In genomic region chr7:99421006-99421405, GRCm38 (mm10) we compare ENCODE assay signal across 19 mouse cellular contexts. TPM values are rescaled to one million over a fixed set of nuclear protein-coding genes. Genes with fewer than 3 reads are reported as not detected.
DNase-seq lines count a peak whose midpoint lies in the region; ATAC-seq and TF ChIP-seq lines count a peak whose summit lies in the region.
"Had no signal": no experiment of that assay in that cellular context is flagged by ENCODE, and none has a peak within 500 bp of the region (broad histone marks: within the 10 kb centered on the region; RNA-seq: fewer than 3 reads in every experiment).

No protein-coding gene starts in this region.

- WGBS in limb, embryonic 14.5 days, result 78% methylated on average over 6 of the region's 6 CpGs
- WGBS in midbrain, embryonic 14.5 days, result 92% methylated on average over 6 of the region's 6 CpGs
- WGBS in forebrain, embryonic 12.5 days, result 92% methylated on average over 6 of the region's 6 CpGs

- peaks cover 24% of the 10 kb centered on the region for H3K4me1 ChIP-seq in limb, embryonic 14.5 days (ENCODE audit: control insufficient read depth, insufficient read depth, low read length)
- H3K4me1 ChIP-seq in midbrain, embryonic 14.5 days (ENCODE audit: control insufficient read depth, insufficient read depth, low read length), result peaks cover 7% of the 10 kb centered on the region; the same call in 1 of the 2 replicates
- peaks cover 20% of the 10 kb centered on the region for H3K4me1 ChIP-seq in forebrain, embryonic 12.5 days

- H3K4me3 ChIP-seq in limb, embryonic 14.5 days (replicated peaks; ENCODE audit: low read length), result no peak overlapping the region
- no peak overlapping the region for H3K4me3 ChIP-seq in midbrain, embryonic 14.5 days (replicated peaks; ENCODE audit: low read depth, low read length)
- H3K4me3 ChIP-seq in forebrain, embryonic 12.5 days (replicated peaks), result no peak overlapping the region
- H3K4me3 ChIP-seq: embryonic facial prominence, embryonic 15.5 days; forebrain, embryonic 15.5 days; heart, embryonic 10.5 days had no signal

- no peak for ATAC-seq in limb, embryonic 14.5 days (ENCODE audit: low FRiP score, low read depth)
- ATAC-seq in midbrain, embryonic 14.5 days (ENCODE audit: low FRiP score, low TSS enrichment), result no peak
- ATAC-seq in forebrain, embryonic 12.5 days (ENCODE audit: low FRiP score), result no peak
- ATAC-seq: forebrain, embryonic 15.5 days; liver, postnatal 0 days had no signal

- no peak overlapping the region for H3K4me2 ChIP-seq in limb, embryonic 14.5 days (replicated peaks; ENCODE audit: low read depth, low read length, severe bottlenecking)
- H3K4me2 ChIP-seq in midbrain, embryonic 14.5 days (ENCODE audit: low read length), result no peak overlapping the region
- H3K4me2 ChIP-seq in forebrain, embryonic 12.5 days, result no peak overlapping the region
- H3K4me2 ChIP-seq: embryonic facial prominence, embryonic 15.5 days; forebrain, embryonic 15.5 days; hindbrain, embryonic 14.5 days; midbrain, embryonic 11.5 days had no signal

- no peak for TF ChIP-seq POLR2A in limb, embryonic 14.5 days (IDR thresholded peaks at IDR 0.05; ENCODE audit: borderline replicate concordance, extremely low read depth, insufficient read depth, insufficient read length)

- H3K9ac ChIP-seq in limb, embryonic 14.5 days (ENCODE audit: low read depth, low read length, severe bottlenecking), result 0 out of 2 replicates have a peak overlapping the region, but pooled peaks have one; percentile 21
- no peak overlapping the region for H3K9ac ChIP-seq in midbrain, embryonic 14.5 days (replicated peaks; ENCODE audit: low read length)
- H3K9ac ChIP-seq in forebrain, embryonic 12.5 days, result no peak overlapping the region
- H3K9ac ChIP-seq: embryonic facial prominence, embryonic 15.5 days; forebrain, embryonic 15.5 days; hindbrain, embryonic 14.5 days; liver, postnatal 0 days had no signal

- no peaks in the 10 kb centered on the region for H3K27me3 ChIP-seq in limb, embryonic 14.5 days (ENCODE audit: control insufficient read depth, insufficient read depth, low read length)
- H3K27me3 ChIP-seq in midbrain, embryonic 14.5 days (ENCODE audit: control insufficient read depth, insufficient read depth, low read length), result no peaks in the 10 kb centered on the region
- H3K27me3 ChIP-seq in forebrain, embryonic 12.5 days, result no peaks in the 10 kb centered on the region
- H3K27me3 ChIP-seq: embryonic facial prominence, embryonic 15.5 days; forebrain, embryonic 15.5 days had no signal

- no peaks in the 10 kb centered on the region for H3K36me3 ChIP-seq in limb, embryonic 14.5 days (ENCODE audit: control insufficient read depth, insufficient read depth, low read length)
- H3K36me3 ChIP-seq in midbrain, embryonic 14.5 days (ENCODE audit: control insufficient read depth, insufficient read depth, low read length), result no peaks in the 10 kb centered on the region
- peaks cover 2% of the 10 kb centered on the region; the same call in 1 of the 2 replicates for H3K36me3 ChIP-seq in forebrain, embryonic 12.5 days (replicated peaks)
- H3K36me3 ChIP-seq: embryonic facial prominence, embryonic 15.5 days; forebrain, embryonic 15.5 days had no signal

- DNase-seq in kidney, adult 11 months, result peak; percentile 73
- DNase-seq in kidney, postnatal 4 days, result no peak
- DNase-seq in kidney, adult 8-10 months, result peak; percentile 59 to 73
- DNase-seq in kidney, postnatal 25 days, result peak; percentile 34 to 59
- no peak for DNase-seq in limb, embryonic 14.5 days (ENCODE audit: low spot score)
- no peak for DNase-seq in natural killer cell, adult 2 months (ENCODE audit: low spot score in 2 of 2)
- no peak for DNase-seq in midbrain, embryonic 14.5 days
- DNase-seq: adrenal gland, postnatal 14 days; cerebellum, adult 9-10 months; heart, postnatal 4 days; liver, postnatal 0 days; lung, postnatal 14 days; thymus, postnatal 14 days had no signal

- H3K9me3 ChIP-seq in limb, embryonic 14.5 days (ENCODE audit: control insufficient read depth, low read length), result no peaks in the 10 kb centered on the region
- no peaks in the 10 kb centered on the region for H3K9me3 ChIP-seq in midbrain, embryonic 14.5 days (ENCODE audit: control insufficient read depth, low read length)
- H3K9me3 ChIP-seq in forebrain, embryonic 12.5 days, result no peaks in the 10 kb centered on the region
- H3K9me3 ChIP-seq: embryonic facial prominence, embryonic 15.5 days; forebrain, embryonic 15.5 days; heart, embryonic 10.5 days had no signal

- H3K27ac ChIP-seq in limb, embryonic 14.5 days (replicated peaks; ENCODE audit: low read depth, low read length), result no peak overlapping the region
- H3K27ac ChIP-seq in midbrain, embryonic 14.5 days (replicated peaks; ENCODE audit: low read depth, low read length), result no peak overlapping the region
- H3K27ac ChIP-seq in forebrain, embryonic 12.5 days, result no peak overlapping the region
- H3K27ac ChIP-seq: embryonic facial prominence, embryonic 15.5 days; forebrain, embryonic 15.5 days; heart, embryonic 10.5 days; hindbrain, embryonic 14.5 days had no signal

RNA-seq across cellular contexts. Expression of gene Gdpd5, which starts 39.8 kb away (rescaled TPM):
- polyA plus RNA-seq in limb, embryonic 14.5 days (2012; rRNA removed), result 14.5 and 21.0 TPM in 2 replicates
- polyA plus RNA-seq in limb, embryonic 14.5 days (2014; fragmentation: Nextera tagmentation; extraction: Ambion mirVana), result 11.8 and 13.6 TPM in 2 replicates
- 38.9 and 40.0 TPM in 2 replicates for polyA plus RNA-seq in midbrain, embryonic 14.5 days (2014; fragmentation: Nextera tagmentation; extraction: Ambion mirVana)
- 29.9 and 34.4 TPM in 2 replicates for polyA plus RNA-seq in forebrain, embryonic 12.5 days (2016; fragmentation: Nextera tagmentation; extraction: Ambion mirVana)

RNA-seq across cellular contexts. Expression of gene Klhl35, which starts 44.8 kb away (rescaled TPM):
- polyA plus RNA-seq in limb, embryonic 14.5 days (2012; rRNA removed), result 1.3 and 1.5 TPM in 2 replicates
- 1.5 and 1.8 TPM in 2 replicates for polyA plus RNA-seq in limb, embryonic 14.5 days (2014; fragmentation: Nextera tagmentation; extraction: Ambion mirVana)
- polyA plus RNA-seq in midbrain, embryonic 14.5 days (2014; fragmentation: Nextera tagmentation; extraction: Ambion mirVana), result 10.7 and 11.6 TPM in 2 replicates
- 5.6 and 6.8 TPM in 2 replicates for polyA plus RNA-seq in forebrain, embryonic 12.5 days (2016; fragmentation: Nextera tagmentation; extraction: Ambion mirVana)

Comparison
In these comparisons a context has a peak if more than half of its experiments do, and no peak if none do; other contexts are left out.
1. DNase-seq: peak in kidney, adult 11 months (single experiment), kidney, adult 8-10 months (2 of 2) and kidney, postnatal 25 days (2 of 2); none in kidney, postnatal 4 days (0 of 2), limb, embryonic 14.5 days (single experiment), natural killer cell, adult 2 months (0 of 2) and midbrain, embryonic 14.5 days (single experiment).